Mouse (Mus musculus): ENCODE measurements at regions not wholly inside any gene's neighbourhood (a gene's known extent, or its start where the extent isn't known, plus 50 kb on each side); places are given as distances from the start of the nearest gene placed in this dataset.
A peak's percentile ranks its signal among the peaks of the same experiment; 100 is the strongest.

- TF ChIP-seq CTCF (IDR thresholded peaks at IDR 0.05; ENCODE audit: borderline replicate concordance, extremely low read depth, insufficient read depth, insufficient read length) (no peak), POLR2A (IDR thresholded peaks at IDR 0.05; ENCODE audit: borderline replicate concordance, extremely low read depth, insufficient read depth, insufficient read length, poor library complexity, severe bottlenecking) (no peak)
- no peak for DNase-seq (ENCODE audit: low read depth)
Measured at GRCm38 (mm10) chr7:116596914-116597313, 92.7 kb downstream of the Nucb2 start.

DNA sequence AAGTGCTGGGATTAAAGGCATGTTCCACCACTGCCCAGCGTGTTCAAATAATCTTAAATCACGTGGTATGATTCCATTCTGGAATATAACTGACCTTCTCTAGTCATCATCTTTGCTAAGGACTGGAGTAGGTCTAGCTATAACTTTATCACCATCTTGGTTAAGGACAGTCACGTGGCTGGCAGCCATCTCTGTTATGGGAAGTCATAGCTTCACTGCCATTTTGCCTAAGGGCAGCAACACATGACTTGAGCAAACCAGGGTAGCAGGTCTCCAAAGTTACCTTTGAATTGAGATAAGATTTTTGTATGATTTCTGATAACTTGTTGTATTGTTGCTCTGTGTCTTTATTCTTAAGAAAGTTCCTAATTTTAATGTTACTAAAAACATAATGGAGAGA lies 96.2 kb downstream of the Nucb2 start:
- DNase-seq (ENCODE audit: low read depth) = no peak
- no peak for TF ChIP-seq CTCF (IDR thresholded peaks at IDR 0.05; ENCODE audit: borderline replicate concordance, extremely low read depth, insufficient read depth, insufficient read length)

DNA sequence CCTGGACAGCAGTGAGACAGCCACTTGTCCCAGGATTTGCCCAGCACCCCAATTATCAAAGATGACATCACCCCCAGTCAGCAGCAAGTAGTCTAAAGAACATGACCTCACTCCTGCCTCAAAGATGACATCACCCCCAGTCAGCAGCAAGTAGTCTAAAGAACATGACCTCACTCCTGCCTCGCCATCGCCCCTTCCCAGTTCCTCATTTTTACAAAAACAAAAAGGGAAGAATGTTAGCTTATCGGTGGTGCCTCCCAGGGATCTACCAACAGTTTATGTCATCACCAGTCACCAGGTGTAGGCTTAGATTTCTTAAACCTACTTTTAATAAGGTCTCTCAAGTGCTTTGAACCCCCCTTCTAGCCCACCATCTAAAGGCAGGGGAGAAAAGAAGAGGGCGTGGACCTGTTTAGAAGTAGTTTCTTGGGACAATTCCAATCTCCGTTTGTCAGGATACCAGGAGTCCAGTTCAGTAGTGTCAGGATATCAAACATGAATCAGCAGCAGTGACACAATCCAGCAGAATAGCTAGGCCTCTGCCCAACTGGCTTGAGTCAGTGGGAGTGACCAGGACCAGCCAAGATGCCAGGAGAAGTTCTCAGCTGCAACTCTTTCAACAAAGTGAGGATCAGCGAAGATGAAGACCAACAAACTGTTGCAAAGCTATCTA lies 99.1 kb downstream of the Nucb2 start:
- TF ChIP-seq CTCF (IDR thresholded peaks at IDR 0.05; ENCODE audit: borderline replicate concordance, extremely low read depth, insufficient read depth, insufficient read length) = no peak
- TF ChIP-seq POLR2A (IDR thresholded peaks at IDR 0.05; ENCODE audit: borderline replicate concordance, extremely low read depth, insufficient read depth, insufficient read length, poor library complexity, severe bottlenecking) = no peak
- DNase-seq (ENCODE audit: low read depth) = no peak

DNA sequence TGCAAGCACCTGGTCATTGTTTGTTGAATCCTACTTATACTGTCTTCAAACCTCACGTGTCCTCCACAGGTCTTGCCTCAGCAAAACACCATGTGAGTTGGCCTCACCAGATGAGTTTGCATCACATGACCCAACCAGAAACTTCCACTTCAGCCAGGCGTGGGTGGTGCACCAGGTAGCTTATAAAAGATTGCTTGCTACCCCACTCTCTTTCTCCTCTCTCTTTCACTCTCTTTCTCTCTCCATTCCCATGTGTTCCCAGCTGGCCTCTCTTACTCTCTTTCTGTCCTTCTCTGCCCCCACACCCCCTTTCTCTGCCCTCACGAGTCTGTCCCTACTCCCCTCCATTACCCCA lies 99.6 kb downstream of the Nucb2 start:
- TF ChIP-seq POLR2A (IDR thresholded peaks at IDR 0.05; ENCODE audit: borderline replicate concordance, extremely low read depth, insufficient read depth, insufficient read length, poor library complexity, severe bottlenecking) (no peak), CTCF (IDR thresholded peaks at IDR 0.05; ENCODE audit: borderline replicate concordance, extremely low read depth, insufficient read depth, insufficient read length) (no peak)

GRCm38 (mm10) chr7:116606255-116606654 lies 102.1 kb downstream of the Nucb2 start:
- peak; percentile 38 for DNase-seq (ENCODE audit: low read depth)
- no peak for TF ChIP-seq CTCF (IDR thresholded peaks at IDR 0.05; ENCODE audit: borderline replicate concordance, extremely low read depth, insufficient read depth, insufficient read length)

More for the DNA sequence above, 99.6 kb downstream of the Nucb2 start:
- no peak for DNase-seq (ENCODE audit: low read depth)

DNA sequence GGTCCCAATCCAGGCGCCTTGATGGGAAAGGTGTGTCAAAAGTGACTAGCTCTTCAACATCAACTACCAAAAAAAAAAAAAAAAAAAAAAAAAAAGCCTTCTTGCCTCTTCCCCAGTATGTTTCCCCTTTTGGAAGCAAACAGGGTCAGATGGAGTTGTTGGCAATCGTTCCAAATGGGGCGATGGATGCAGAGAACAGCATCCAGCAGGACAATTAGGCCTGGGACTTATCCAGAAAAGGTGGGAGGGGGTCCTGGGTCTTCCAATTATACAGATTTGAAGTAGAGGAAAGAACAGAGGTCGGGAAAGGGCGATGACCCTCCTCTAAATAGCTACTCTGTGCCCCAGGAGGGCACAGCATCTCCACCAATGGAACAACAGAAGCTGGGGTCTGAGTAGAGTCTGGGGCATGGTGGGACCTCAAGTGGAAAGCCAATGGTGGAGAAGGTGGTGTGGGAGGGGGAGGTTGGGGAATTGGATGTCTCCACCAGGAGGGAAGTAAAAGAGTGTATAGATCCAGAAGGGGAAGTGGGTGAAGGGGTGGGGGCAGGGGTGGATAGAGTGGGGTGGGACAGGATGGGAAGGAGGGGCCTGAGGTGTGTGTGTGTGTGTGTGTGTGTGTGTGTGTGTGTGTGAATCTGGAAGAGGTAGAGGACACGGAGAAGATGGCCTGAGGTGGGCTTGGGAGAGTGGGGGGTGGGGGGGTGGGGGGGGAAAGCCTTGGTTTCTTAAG lies 102.7 kb downstream of the Nucb2 start:
- TF ChIP-seq CTCF (IDR thresholded peaks at IDR 0.05; ENCODE audit: borderline replicate concordance, extremely low read depth, insufficient read depth, insufficient read length) = no peak
- TF ChIP-seq POLR2A (IDR thresholded peaks at IDR 0.05; ENCODE audit: borderline replicate concordance, extremely low read depth, insufficient read depth, insufficient read length, poor library complexity, severe bottlenecking) = no peak
- DNase-seq (ENCODE audit: low read depth) = peak; percentile 54

- peak; percentile 4 for DNase-seq (ENCODE audit: low read depth)
- no peak for TF ChIP-seq CTCF (IDR thresholded peaks at IDR 0.05; ENCODE audit: borderline replicate concordance, extremely low read depth, insufficient read depth, insufficient read length)
- no peak for TF ChIP-seq POLR2A (IDR thresholded peaks at IDR 0.05; ENCODE audit: borderline replicate concordance, extremely low read depth, insufficient read depth, insufficient read length, poor library complexity, severe bottlenecking)
Measured at GRCm38 (mm10) chr7:116607628-116608225, 103.6 kb downstream of the Nucb2 start.

DNA sequence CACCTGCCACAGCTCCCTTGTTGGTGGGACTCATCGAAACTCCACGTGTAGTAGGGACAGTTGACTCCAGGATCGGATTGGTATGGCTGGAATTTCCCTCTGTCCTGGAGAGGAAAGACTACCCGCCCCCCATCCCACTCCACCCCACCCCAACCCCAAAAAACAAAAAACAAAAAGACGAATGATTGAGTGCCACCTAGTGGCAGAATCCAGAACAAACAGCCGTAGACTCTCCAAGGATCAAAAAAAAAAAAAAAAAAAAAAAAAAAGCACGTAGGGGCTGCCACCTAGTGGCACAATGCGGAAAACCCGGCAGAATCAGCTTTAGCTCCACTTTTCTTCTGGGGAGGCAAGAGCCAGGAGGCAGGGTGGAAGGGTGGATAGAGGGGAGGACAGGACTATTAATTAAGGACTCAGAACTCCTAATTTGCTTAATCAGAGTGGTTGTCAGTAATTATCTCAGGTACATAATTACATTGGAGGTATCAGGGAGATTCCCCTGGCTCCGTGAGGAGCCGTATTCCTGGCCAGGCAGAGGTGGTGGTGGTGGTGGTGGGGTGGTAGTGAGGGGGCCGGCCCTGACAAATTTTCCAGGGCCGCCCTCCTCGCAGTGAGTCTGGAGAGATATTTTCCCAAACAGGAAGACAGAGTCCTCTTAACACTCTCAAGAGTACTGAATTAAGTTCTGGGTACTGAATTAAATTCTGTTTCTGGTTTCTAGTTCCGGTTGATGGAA lies 104.3 kb downstream of the Nucb2 start:
- peak; percentile 84 for DNase-seq (ENCODE audit: low read depth)
- TF ChIP-seq CTCF (IDR thresholded peaks at IDR 0.05; ENCODE audit: borderline replicate concordance, extremely low read depth, insufficient read depth, insufficient read length) (peak; percentile 77; the same call in 1 of the 2 replicates), POLR2A (IDR thresholded peaks at IDR 0.05; ENCODE audit: borderline replicate concordance, extremely low read depth, insufficient read depth, insufficient read length, poor library complexity, severe bottlenecking) (no peak)

- DNase-seq (ENCODE audit: low read depth) = no peak
- no peak for TF ChIP-seq POLR2A (IDR thresholded peaks at IDR 0.05; ENCODE audit: borderline replicate concordance, extremely low read depth, insufficient read depth, insufficient read length, poor library complexity, severe bottlenecking)
- TF ChIP-seq CTCF (IDR thresholded peaks at IDR 0.05; ENCODE audit: borderline replicate concordance, extremely low read depth, insufficient read depth, insufficient read length) = no peak
Measured at GRCm38 (mm10) chr7:116609406-116609805, 105.2 kb downstream of the Nucb2 start.

- TF ChIP-seq POLR2A (IDR thresholded peaks at IDR 0.05; ENCODE audit: borderline replicate concordance, extremely low read depth, insufficient read depth, insufficient read length, poor library complexity, severe bottlenecking) (no peak), CTCF (IDR thresholded peaks at IDR 0.05; ENCODE audit: borderline replicate concordance, extremely low read depth, insufficient read depth, insufficient read length) (no peak)
Measured at GRCm38 (mm10) chr7:116609906-116610305, 105.7 kb downstream of the Nucb2 start.

GRCm38 (mm10) chr7:116615984-116616383 lies 111.8 kb downstream of the Nucb2 start:
- DNase-seq (ENCODE audit: low read depth) = peak; percentile 77
- TF ChIP-seq POLR2A (IDR thresholded peaks at IDR 0.05; ENCODE audit: borderline replicate concordance, extremely low read depth, insufficient read depth, insufficient read length, poor library complexity, severe bottlenecking) (no peak), CTCF (IDR thresholded peaks at IDR 0.05; ENCODE audit: borderline replicate concordance, extremely low read depth, insufficient read depth, insufficient read length) (no peak)

More at GRCm38 (mm10) chr7:116609906-116610305, 105.7 kb downstream of the Nucb2 start:
- DNase-seq (ENCODE audit: low read depth) = peak; percentile 18
